Mouse (Mus musculus) megakaryocyte, embryonic 14.5 days (primary cell): Measurements from ENCODE around the gene Samhd1.

Experiments
- FLI1 ChIP-seq: IDR thresholded peaks from 2 replicates; pipeline ENCODE4 v1.6.1; 2012; ENCODE audit warnings: low read length, inconsistent platforms, mixed read lengths
- GATA1 ChIP-seq: IDR thresholded peaks from 3 replicates; pipeline ENCODE4 v1.6.1; 2012; ENCODE audit warnings: mixed read lengths, low read length, inconsistent platforms, borderline replicate concordance

- TF ChIP-seq FLI1 (no peak), GATA1 (no peak)
Measured at GRCm38 (mm10) chr2:157064136-157064535, 70.9 kb downstream of the Samhd1 start.
